Mouse (Mus musculus): Measurements from ENCODE around the gene Prtg.
A peak's percentile ranks its signal among the peaks of the same experiment; 100 is the strongest.

Prtg gene

GRCm38 (mm10) chr9:72810607-72811006 lies 3.9 kb downstream of the Prtg start:
- no peak for DNase-seq

- DNase-seq = peak in 1 of 2 experiments; percentile 8
Measured at GRCm38 (mm10) chr9:72812091-72812490, 5.4 kb downstream of the Prtg start.

GRCm38 (mm10) chr9:72812594-72813570 lies 6.2 kb downstream of the Prtg start:
- DNase-seq = peak; percentile 54 to 57

DNA sequence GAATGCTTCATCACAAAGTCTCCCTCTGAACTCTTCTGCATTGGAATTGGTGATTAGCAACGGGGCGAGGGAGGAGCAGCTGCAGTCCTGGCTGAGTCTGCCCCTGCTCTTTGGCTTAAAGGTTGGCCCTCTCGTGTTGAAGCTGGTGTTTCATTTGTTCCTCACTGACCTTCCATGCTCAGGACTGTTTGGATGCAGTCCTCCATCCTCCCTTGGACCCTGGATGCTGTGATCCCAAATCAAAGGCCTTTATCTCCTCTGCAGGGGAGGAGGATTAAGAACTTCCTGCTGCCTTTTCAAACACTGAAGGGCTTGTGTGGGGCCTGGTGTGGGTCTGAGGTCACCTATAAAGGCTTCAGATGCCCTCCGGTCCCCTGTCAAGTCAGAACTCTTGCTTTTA lies 18.8 kb downstream of the Prtg start:
- no peak for DNase-seq

- DNase-seq = no peak
Measured at GRCm38 (mm10) chr9:72825976-72826375, 19.3 kb downstream of the Prtg start.

GRCm38 (mm10) chr9:72828616-72829257 lies 22.1 kb downstream of the Prtg start:
- DNase-seq = no peak

DNA sequence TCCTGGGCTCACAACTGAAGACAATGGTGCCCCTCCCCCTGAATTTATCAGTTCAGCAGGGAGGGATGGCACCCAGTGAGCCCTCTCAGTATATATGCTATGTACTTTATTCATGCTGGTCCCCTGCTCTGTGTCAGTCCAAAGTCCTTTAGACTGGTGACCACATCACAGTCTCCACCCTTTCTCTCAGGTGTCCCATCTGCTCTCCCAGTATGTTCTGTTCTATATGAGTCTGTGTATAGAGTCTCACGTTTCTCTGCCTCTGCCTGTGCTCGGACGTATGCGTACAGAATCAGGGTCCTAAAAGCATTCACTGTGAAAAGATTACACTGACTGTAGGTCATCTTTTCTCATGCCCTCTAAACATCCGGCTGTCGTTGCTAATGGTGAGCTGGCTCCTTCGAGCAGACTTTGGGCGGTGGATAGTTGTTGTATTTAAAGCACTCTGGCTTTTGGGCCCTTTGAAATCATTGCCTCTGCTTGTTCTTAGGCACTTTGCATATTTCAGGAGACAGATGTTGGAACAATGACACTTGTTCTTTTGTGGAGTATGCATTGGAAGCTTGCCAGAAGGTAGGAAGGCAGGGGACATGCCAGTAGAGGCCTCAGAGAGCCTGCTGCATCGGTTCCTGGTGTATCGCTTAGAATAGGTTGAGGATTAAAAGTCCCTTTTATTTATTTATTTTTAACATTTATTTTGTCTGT lies 27.5 kb downstream of the Prtg start:
- no peak for DNase-seq

- no peak for DNase-seq
Measured at GRCm38 (mm10) chr9:72835007-72835406, 28.3 kb downstream of the Prtg start.

- no peak for DNase-seq
Measured at GRCm38 (mm10) chr9:72836708-72837495, 30.2 kb downstream of the Prtg start.

GRCm38 (mm10) chr9:72837598-72838160 lies 31.0 kb downstream of the Prtg start:
- DNase-seq = no peak

GRCm38 (mm10) chr9:72838256-72838655 lies 31.6 kb downstream of the Prtg start:
- DNase-seq = no peak

- DNase-seq = no peak
Measured at GRCm38 (mm10) chr9:72839346-72839990, 32.8 kb downstream of the Prtg start.

DNA sequence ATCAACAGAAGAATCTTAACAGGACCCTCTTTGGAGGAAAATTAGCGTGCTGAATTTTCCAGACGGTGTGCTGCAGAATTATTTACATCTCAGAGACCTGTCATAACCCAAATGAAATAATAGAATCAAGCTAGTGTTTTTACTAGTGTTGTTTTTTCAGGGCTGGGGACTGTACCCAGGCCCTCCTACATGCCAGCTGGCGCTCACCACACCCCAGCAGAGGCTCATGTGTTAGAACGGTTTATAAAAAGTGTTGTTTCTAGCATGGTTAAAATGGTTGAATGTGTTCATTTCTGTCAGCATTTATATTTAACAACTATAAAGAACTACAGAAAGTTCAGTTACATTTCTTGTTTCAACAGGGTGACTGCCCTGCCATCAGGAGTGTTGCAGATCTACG lies 37.8 kb downstream of the Prtg start:
- no peak for DNase-seq

- DNase-seq = peak; percentile 8 to 20
Measured at GRCm38 (mm10) chr9:72846160-72846559, 39.5 kb downstream of the Prtg start.

GRCm38 (mm10) chr9:72851541-72851940 lies 44.9 kb downstream of the Prtg start:
- no peak for DNase-seq

DNA sequence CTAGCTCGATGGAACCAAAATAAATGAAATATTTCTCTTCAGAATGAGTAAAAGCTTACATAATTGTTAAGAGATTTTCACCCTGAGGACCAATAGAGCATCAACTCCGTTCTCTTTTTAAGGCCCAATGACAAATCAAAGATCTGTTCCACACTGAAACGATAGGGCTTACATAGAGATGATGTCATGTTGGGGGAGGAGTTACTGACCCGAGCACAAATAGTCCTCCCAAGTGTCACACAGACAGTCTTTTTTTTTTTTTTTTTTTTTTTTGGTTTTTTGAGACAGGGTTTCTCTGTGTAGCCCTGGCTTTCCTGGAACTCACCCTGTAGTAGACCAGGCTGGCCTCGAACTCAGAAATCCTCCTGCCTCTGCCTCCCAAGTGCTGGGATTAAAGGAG lies 45.3 kb downstream of the Prtg start:
- DNase-seq = no peak

DNA sequence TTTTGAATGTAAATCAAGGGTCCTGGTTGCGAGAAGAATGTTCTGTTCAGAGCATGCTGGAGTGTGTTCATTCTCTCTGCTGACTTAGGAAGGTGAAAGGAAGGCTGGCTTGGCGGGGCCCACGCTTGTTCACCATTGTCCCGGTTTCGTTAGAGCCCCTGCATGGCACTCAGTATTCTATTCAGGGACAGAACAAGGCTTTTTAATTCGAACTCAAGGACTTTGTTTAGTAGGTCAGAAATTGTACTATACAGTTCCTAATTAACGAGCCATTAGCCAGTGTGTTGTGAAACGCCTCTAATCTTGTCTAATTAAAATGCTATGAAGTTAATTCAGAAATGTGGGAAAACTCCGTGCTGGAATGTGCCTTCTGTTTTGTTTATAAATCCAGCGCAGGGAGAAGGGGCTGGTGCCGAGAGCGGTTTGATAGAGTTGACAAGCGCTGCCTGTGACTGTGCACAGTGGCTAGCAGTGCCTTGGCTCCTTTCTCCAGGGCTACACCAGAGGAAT lies 47.1 kb downstream of the Prtg start:
- DNase-seq = no peak

- no peak for DNase-seq
Measured at GRCm38 (mm10) chr9:72856721-72857120, 50.0 kb downstream of the Prtg start.

- no peak for DNase-seq
Measured at GRCm38 (mm10) chr9:72860764-72861163, 54.1 kb downstream of the Prtg start.

- no peak for DNase-seq
Measured at GRCm38 (mm10) chr9:72861235-72861634, 54.6 kb downstream of the Prtg start.

DNA sequence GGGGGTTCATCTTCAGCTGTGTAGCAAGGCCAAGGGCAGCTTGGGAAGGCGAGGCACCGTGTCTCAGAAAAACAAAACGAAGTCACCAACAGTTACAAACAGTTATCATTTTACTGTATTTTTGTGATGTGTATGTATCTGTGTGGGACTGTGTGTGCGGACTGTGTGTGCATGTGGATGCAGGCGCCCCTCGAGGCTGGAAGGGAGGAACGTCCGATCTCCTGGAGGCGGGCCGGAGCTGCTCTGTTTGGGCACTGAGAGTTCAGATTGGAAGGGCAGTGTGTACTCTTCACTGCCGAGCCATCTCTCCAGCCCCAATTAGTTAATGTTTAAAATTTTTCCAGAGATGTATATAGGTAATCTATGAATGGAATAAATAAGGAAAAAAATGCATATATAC lies 55.5 kb downstream of the Prtg start:
- DNase-seq = no peak

Data from kidney, postnatal 36 days (tissue).